Mouse (Mus musculus) lung, adult 2 months (tissue): Measurements from ENCODE around the gene Grhl3.

ENCODE experiments used
- CTCF ChIP-seq: fragments of 200-500 bp; IDR thresholded peaks from 2 replicates; pipeline ENCODE4 v1.5.1; 2011; ENCODE audit warnings: mild to moderate bottlenecking, low read length, control low read depth; ENCODE audit not compliant: insufficient read depth
- POLR2A ChIP-seq: fragments of 200-500 bp; IDR thresholded peaks from 2 replicates; pipeline ENCODE4 v1.6.1; 2011; ENCODE audit warnings: low read depth, mild to moderate bottlenecking, control low read depth, low read length, borderline replicate concordance; ENCODE audit errors: extremely low read depth

DNA sequence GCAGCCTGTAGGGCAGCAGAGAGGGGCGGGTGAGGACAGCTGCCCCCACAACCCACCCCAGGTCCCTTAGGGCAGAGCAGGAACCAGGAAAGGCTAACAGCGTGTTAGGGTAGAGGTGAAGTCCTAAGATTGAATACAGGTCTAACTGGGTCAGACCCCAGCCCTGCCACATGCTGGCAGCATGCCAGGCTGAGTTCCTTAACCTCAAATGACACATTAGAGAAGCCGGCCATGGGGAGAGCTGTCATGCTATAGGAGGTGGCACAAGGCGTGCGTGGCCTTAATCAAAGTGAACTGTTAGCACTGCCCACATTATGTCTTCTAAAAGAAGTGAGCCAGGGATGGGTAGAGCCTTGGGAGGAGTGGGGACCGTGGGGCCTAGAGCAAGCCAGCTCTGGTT, 24.1 kb downstream of the Grhl3 start:
- TF ChIP-seq CTCF (no peak), POLR2A (no peak)
